Mouse (Mus musculus): ENCODE measurements around the gene Aldoc. TPM values are rescaled to one million over a fixed set of nuclear protein-coding genes. Genes with fewer than 3 reads are reported as not detected.

The Aldoc gene
- polyA plus RNA-seq, 1 experiment from 2014 or later: 2.7 TPM

GRCm38 (mm10) chr11:78301357-78302084, 21.2 kb upstream of the Aldoc start, which contains the start of gene Spag5:
Gene Spag5, plus strand, starts transcription at chr11:78301529.
- Histone ChIP-seq H3K4me3 (ENCODE audit: low read depth, low read length) (peak within 1 kb of the TSS; percentile 79), H3K4me2 (replicated peaks; ENCODE audit: low read depth, low read length) (peak within 1 kb of the TSS; percentile 75), H3K27ac (ENCODE audit: low read depth, low read length) (0 out of 2 replicates have a peak within 1 kb of the TSS, but pooled peaks have one; percentile 6), H3K4me1 (replicated peaks; ENCODE audit: control insufficient read depth, insufficient read depth, low read length) (no peaks in the 10 kb centered on the region), H3K36me3 (ENCODE audit: control insufficient read depth, insufficient read depth, low read length) (peaks cover 9% of the 10 kb centered on the region), H3K9me3 (ENCODE audit: control insufficient read depth, low read length) (no peaks in the 10 kb centered on the region), H3K9ac (ENCODE audit: low read depth, low read length) (peak within 1 kb of the TSS; percentile 75), H3K27me3 (ENCODE audit: control insufficient read depth, insufficient read depth, low read length) (no peaks in the 10 kb centered on the region)
- DNase-seq (ENCODE audit: low spot score): peak; percentile 94
- ATAC-seq (ENCODE audit: low FRiP score): peak; percentile 97
- WGBS: under 1% methylated on average over 49 of the region's 49 CpGs

GRCm38 (mm10) chr11:78305272-78305671, 17.5 kb upstream of the Aldoc start:
- Histone ChIP-seq H3K4me1 (replicated peaks; ENCODE audit: control insufficient read depth, insufficient read depth, low read length) (no peaks in the 10 kb centered on the region), H3K9ac (ENCODE audit: low read depth, low read length) (no peak overlapping the region), H3K27me3 (ENCODE audit: control insufficient read depth, insufficient read depth, low read length) (no peaks in the 10 kb centered on the region), H3K9me3 (ENCODE audit: control insufficient read depth, low read length) (no peaks in the 10 kb centered on the region), H3K4me2 (replicated peaks; ENCODE audit: low read depth, low read length) (no peak overlapping the region), H3K36me3 (ENCODE audit: control insufficient read depth, insufficient read depth, low read length) (peaks cover 9% of the 10 kb centered on the region), H3K4me3 (ENCODE audit: low read depth, low read length) (no peak overlapping the region), H3K27ac (ENCODE audit: low read depth, low read length) (no peak overlapping the region)
- DNase-seq (ENCODE audit: low spot score): no peak
- 93% methylated on average over 4 of the region's 4 CpGs for WGBS
- ATAC-seq (ENCODE audit: low FRiP score): no peak

GRCm38 (mm10) chr11:78310861-78311511, 11.8 kb upstream of the Aldoc start:
- H3K27me3 ChIP-seq (ENCODE audit: control insufficient read depth, insufficient read depth, low read length): no peaks in the 10 kb centered on the region
- H3K9ac ChIP-seq (ENCODE audit: low read depth, low read length): no peak overlapping the region
- H3K4me1 ChIP-seq (replicated peaks; ENCODE audit: control insufficient read depth, insufficient read depth, low read length): no peaks in the 10 kb centered on the region
- DNase-seq (ENCODE audit: low spot score) (no peak), ATAC-seq (ENCODE audit: low FRiP score) (no peak)
- peaks cover 10% of the 10 kb centered on the region; the same call in 1 of the 2 replicates for H3K36me3 ChIP-seq (ENCODE audit: control insufficient read depth, insufficient read depth, low read length)
- H3K4me3 ChIP-seq (ENCODE audit: low read depth, low read length): no peak overlapping the region
- H3K27ac ChIP-seq (ENCODE audit: low read depth, low read length): no peak overlapping the region
- no peak overlapping the region for H3K4me2 ChIP-seq (replicated peaks; ENCODE audit: low read depth, low read length)
- no peaks in the 10 kb centered on the region for H3K9me3 ChIP-seq (ENCODE audit: control insufficient read depth, low read length)
- 80% methylated on average over 8 of the region's 8 CpGs for WGBS

GRCm38 (mm10) chr11:78313662-78314061, 9.1 kb upstream of the Aldoc start:
- no peak for DNase-seq (ENCODE audit: low spot score)
- Histone ChIP-seq H3K4me3 (ENCODE audit: low read depth, low read length) (no peak overlapping the region), H3K27ac (ENCODE audit: low read depth, low read length) (no peak overlapping the region), H3K9me3 (ENCODE audit: control insufficient read depth, low read length) (no peaks in the 10 kb centered on the region), H3K4me2 (replicated peaks; ENCODE audit: low read depth, low read length) (no peak overlapping the region), H3K4me1 (replicated peaks; ENCODE audit: control insufficient read depth, insufficient read depth, low read length) (no peaks in the 10 kb centered on the region), H3K9ac (ENCODE audit: low read depth, low read length) (no peak overlapping the region), H3K36me3 (ENCODE audit: control insufficient read depth, insufficient read depth, low read length) (peaks cover 17% of the 10 kb centered on the region), H3K27me3 (ENCODE audit: control insufficient read depth, insufficient read depth, low read length) (no peaks in the 10 kb centered on the region)
- ATAC-seq (ENCODE audit: low FRiP score): no peak
- WGBS: 100% methylated on average over 2 of the region's 2 CpGs

- Histone ChIP-seq H3K9ac (ENCODE audit: low read depth, low read length) (no peak overlapping the region), H3K9me3 (ENCODE audit: control insufficient read depth, low read length) (no peaks in the 10 kb centered on the region), H3K4me2 (replicated peaks; ENCODE audit: low read depth, low read length) (no peak overlapping the region), H3K4me3 (ENCODE audit: low read depth, low read length) (no peak overlapping the region), H3K27ac (ENCODE audit: low read depth, low read length) (no peak overlapping the region), H3K27me3 (ENCODE audit: control insufficient read depth, insufficient read depth, low read length) (no peaks in the 10 kb centered on the region), H3K36me3 (ENCODE audit: control insufficient read depth, insufficient read depth, low read length) (peaks cover 12% of the 10 kb centered on the region), H3K4me1 (replicated peaks; ENCODE audit: control insufficient read depth, insufficient read depth, low read length) (no peaks in the 10 kb centered on the region)
- ATAC-seq (ENCODE audit: low FRiP score) (no peak), DNase-seq (ENCODE audit: low spot score) (no peak)
- 93% methylated on average over 2 of the region's 2 CpGs for WGBS
These were observed 4.4 kb upstream of the Aldoc start for GRCm38 (mm10) chr11:78318411-78318810.

- Histone ChIP-seq H3K4me3 (ENCODE audit: low read depth, low read length) (no peak overlapping the region), H3K9ac (ENCODE audit: low read depth, low read length) (no peak overlapping the region), H3K36me3 (ENCODE audit: control insufficient read depth, insufficient read depth, low read length) (peaks cover 6% of the 10 kb centered on the region; the same call in 1 of the 2 replicates), H3K27me3 (ENCODE audit: control insufficient read depth, insufficient read depth, low read length) (no peaks in the 10 kb centered on the region), H3K4me1 (replicated peaks; ENCODE audit: control insufficient read depth, insufficient read depth, low read length) (no peaks in the 10 kb centered on the region), H3K4me2 (replicated peaks; ENCODE audit: low read depth, low read length) (no peak overlapping the region), H3K9me3 (ENCODE audit: control insufficient read depth, low read length) (no peaks in the 10 kb centered on the region), H3K27ac (ENCODE audit: low read depth, low read length) (no peak overlapping the region)
- DNase-seq (ENCODE audit: low spot score) (no peak), ATAC-seq (ENCODE audit: low FRiP score) (no peak)
- 78% methylated on average over 2 of the region's 2 CpGs for WGBS
These were observed 514 bp upstream of the Aldoc start for GRCm38 (mm10) chr11:78322076-78322831.

- no peak overlapping the region for H3K27ac ChIP-seq (ENCODE audit: low read depth, low read length)
- ATAC-seq (ENCODE audit: low FRiP score) (no peak), DNase-seq (ENCODE audit: low spot score) (no peak)
- H3K4me1 ChIP-seq (replicated peaks; ENCODE audit: control insufficient read depth, insufficient read depth, low read length): 0 out of 2 replicates have a peak, but pooled peaks cover 3% of the 10 kb centered on the region
- no peaks in the 10 kb centered on the region for H3K36me3 ChIP-seq (ENCODE audit: control insufficient read depth, insufficient read depth, low read length)
- no peak overlapping the region for H3K9ac ChIP-seq (ENCODE audit: low read depth, low read length)
- H3K4me2 ChIP-seq (replicated peaks; ENCODE audit: low read depth, low read length): no peak overlapping the region
- no peaks in the 10 kb centered on the region for H3K27me3 ChIP-seq (ENCODE audit: control insufficient read depth, insufficient read depth, low read length)
- H3K9me3 ChIP-seq (ENCODE audit: control insufficient read depth, low read length): no peaks in the 10 kb centered on the region
- no peak overlapping the region for H3K4me3 ChIP-seq (ENCODE audit: low read depth, low read length)
- WGBS: 86% methylated on average over 15 of the region's 15 CpGs
These were observed 1.4 kb downstream of the Aldoc start for GRCm38 (mm10) chr11:78324000-78324785.

- H3K9ac ChIP-seq (ENCODE audit: low read depth, low read length): no peak overlapping the region
- no peak for ATAC-seq (ENCODE audit: low FRiP score)
- no peaks in the 10 kb centered on the region for H3K27me3 ChIP-seq (ENCODE audit: control insufficient read depth, insufficient read depth, low read length)
- no peak overlapping the region for H3K27ac ChIP-seq (ENCODE audit: low read depth, low read length)
- DNase-seq (ENCODE audit: low spot score): no peak
- H3K4me3 ChIP-seq (ENCODE audit: low read depth, low read length): no peak overlapping the region
- H3K9me3 ChIP-seq (ENCODE audit: control insufficient read depth, low read length): no peaks in the 10 kb centered on the region
- 0 out of 2 replicates have a peak, but pooled peaks cover 3% of the 10 kb centered on the region for H3K4me1 ChIP-seq (replicated peaks; ENCODE audit: control insufficient read depth, insufficient read depth, low read length)
- no peaks in the 10 kb centered on the region for H3K36me3 ChIP-seq (ENCODE audit: control insufficient read depth, insufficient read depth, low read length)
- WGBS: 95% methylated on average over 12 of the region's 12 CpGs
- no peak overlapping the region for H3K4me2 ChIP-seq (replicated peaks; ENCODE audit: low read depth, low read length)
These were observed 2.2 kb downstream of the Aldoc start for GRCm38 (mm10) chr11:78324965-78325364.

Data from hindbrain, embryonic 11.5 days (tissue).